Mouse (Mus musculus) frontal cortex, postnatal 36 days (tissue): ENCODE measurements at regions not wholly inside any gene's neighbourhood (a gene's known extent, or its start where the extent isn't known, plus 50 kb on each side); places are given as distances from the start of the nearest gene placed in this dataset.

Experiments
- DNase-seq, 2 experiments: peaks; one replicate each; pipeline ENCODE4 v3.0.0; 2022; ENCODE audit warnings: low spot score in 2 of 2

GRCm38 (mm10) chr8:90635766-90636492 is 181.3 kb downstream of the Gm19935 start:
- DNase-seq = no peak

GRCm38 (mm10) chr8:90630796-90631195 is 186.4 kb downstream of the Gm19935 start:
- DNase-seq = no peak

- no peak for DNase-seq
Measured at GRCm38 (mm10) chr8:90608410-90608809, 208.8 kb downstream of the Gm19935 start.

- DNase-seq = no peak
Measured at GRCm38 (mm10) chr8:90600946-90601695, 216.1 kb downstream of the Gm19935 start.

- peak in 1 of 2 experiments; percentile 7 for DNase-seq
Measured at GRCm38 (mm10) chr8:90597376-90597775, 219.8 kb downstream of the Gm19935 start.

- no peak for DNase-seq
Measured at GRCm38 (mm10) chr8:90579426-90579825, 231.3 kb upstream of the Tox3 start.

GRCm38 (mm10) chr8:90576976-90577375 is 228.8 kb upstream of the Tox3 start:
- DNase-seq = no peak

- DNase-seq = no peak
Measured at GRCm38 (mm10) chr8:90574676-90575075, 226.5 kb upstream of the Tox3 start.

- no peak for DNase-seq
Measured at GRCm38 (mm10) chr8:90556079-90556427, 207.9 kb upstream of the Tox3 start.

- DNase-seq = no peak
Measured at GRCm38 (mm10) chr8:90555415-90556078, 207.4 kb upstream of the Tox3 start.

- no peak for DNase-seq
Measured at GRCm38 (mm10) chr8:90547276-90547675, 199.1 kb upstream of the Tox3 start.

GRCm38 (mm10) chr8:90542619-90543018 is 194.5 kb upstream of the Tox3 start:
- peak; percentile 46 to 61 for DNase-seq

- DNase-seq = no peak
Measured at GRCm38 (mm10) chr8:90536196-90536640, 188.1 kb upstream of the Tox3 start.

- no peak for DNase-seq
Measured at GRCm38 (mm10) chr8:90535515-90536156, 187.5 kb upstream of the Tox3 start.

GRCm38 (mm10) chr8:90521393-90521792 is 173.2 kb upstream of the Tox3 start:
- DNase-seq = no peak

- no peak for DNase-seq
Measured at GRCm38 (mm10) chr8:90520186-90520585, 172.0 kb upstream of the Tox3 start.

- no peak for DNase-seq
Measured at GRCm38 (mm10) chr8:90519567-90519966, 171.4 kb upstream of the Tox3 start.

GRCm38 (mm10) chr8:90514191-90514590 is 166.0 kb upstream of the Tox3 start:
- no peak for DNase-seq

- no peak for DNase-seq
Measured at GRCm38 (mm10) chr8:90513601-90514000, 165.5 kb upstream of the Tox3 start.

- DNase-seq = no peak
Measured at GRCm38 (mm10) chr8:90513102-90513501, 165.0 kb upstream of the Tox3 start.

- DNase-seq = no peak
Measured at GRCm38 (mm10) chr8:90512594-90512993, 164.5 kb upstream of the Tox3 start.

GRCm38 (mm10) chr8:90504521-90504920 is 156.4 kb upstream of the Tox3 start:
- no peak for DNase-seq
